ENCODE assay signal across 28 mouse cellular contexts in genomic region chr7:3460261-3460660, GRCm38 (mm10). TPM values are rescaled to one million over a fixed set of nuclear protein-coding genes. Genes with fewer than 3 reads are reported as not detected.
DNase-seq lines count a peak whose midpoint lies in the region; ATAC-seq lines count a peak whose summit lies in the region.
"Had no signal": no experiment of that assay in that cellular context is flagged by ENCODE, and none has a peak within 500 bp of the region (broad histone marks: within the 10 kb centered on the region; RNA-seq: fewer than 3 reads in every experiment).

No protein-coding gene starts in this region.

- no peaks in the 10 kb centered on the region for H3K27me3 ChIP-seq in heart, embryonic 10.5 days (ENCODE audit: insufficient read depth, poor library complexity, severe bottlenecking)
- H3K27me3 ChIP-seq: embryonic facial prominence, embryonic 13.5 days; heart, embryonic 13.5 days; stomach, embryonic 15.5 days had no signal

- H3K9me3 ChIP-seq in heart, embryonic 10.5 days: no peaks in the 10 kb centered on the region
- H3K9me3 ChIP-seq: embryonic facial prominence, embryonic 13.5 days; heart, embryonic 13.5 days; limb, embryonic 10.5 days; stomach, embryonic 15.5 days had no signal

- intact Hi-C loops in heart, postnatal 36 days (cut with DNase I): no loop called here
- intact Hi-C loops in gastrocnemius, postnatal 36 days (cut with DNase I): no loop called here

- 83% methylated on average over 8 of the region's 8 CpGs for WGBS in heart, embryonic 10.5 days

- no peaks in the 10 kb centered on the region for H3K36me3 ChIP-seq in heart, embryonic 10.5 days
- H3K36me3 ChIP-seq: embryonic facial prominence, embryonic 13.5 days; heart, embryonic 13.5 days; limb, embryonic 10.5 days; stomach, embryonic 15.5 days had no signal

- no peak overlapping the region for H3K27ac ChIP-seq in heart, embryonic 10.5 days
- H3K27ac ChIP-seq: embryonic facial prominence, embryonic 13.5 days; heart, embryonic 13.5 days; limb, embryonic 10.5 days; macrophage; stomach, embryonic 15.5 days had no signal

- ATAC-seq in monocyte, adult 5-6 weeks (replicated peaks; ENCODE audit: insufficient number of reproducible peaks, low FRiP score, low TSS enrichment, poor library complexity, severe bottlenecking): no peak

- DNase-seq in heart, embryonic 10.5 days (ENCODE audit: low spot score): peak; percentile 27
- no peak for DNase-seq in heart, postnatal 36 days
- DNase-seq in frontal cortex, adult 2 months (ENCODE audit: extremely low spot score in 1 of 2, low spot score in 1 of 2): peak; percentile 82 to 87
- DNase-seq in layer of hippocampus, postnatal 25 days (ENCODE audit: extremely low spot score in 1 of 2, low spot score in 1 of 2): peak; percentile 37 to 46
- peak; percentile 82 for DNase-seq in right cerebral cortex, postnatal 25 days
- no peak for DNase-seq in c-Kit-positive CD71-positive TER-119-positive erythroid progenitor cells, embryonic 14.5 days (ENCODE audit: low spot score)
- no peak for DNase-seq in gastrocnemius, postnatal 36 days
- DNase-seq: cerebellum, adult 18-20 months; heart, postnatal 4 days; kidney, adult 18-20 months; kidney, postnatal 14 days; lung, embryonic 14.5 days; spleen, adult 18-20 months; thymus, postnatal 14 days had no signal

- no peaks in the 10 kb centered on the region for H3K4me1 ChIP-seq in heart, embryonic 10.5 days
- H3K4me1 ChIP-seq: heart, embryonic 13.5 days; limb, embryonic 10.5 days; stomach, embryonic 15.5 days had no signal

- H3K4me3 ChIP-seq in heart, embryonic 10.5 days: no peak overlapping the region
- H3K4me3 ChIP-seq: embryonic facial prominence, embryonic 13.5 days; heart, embryonic 13.5 days; limb, embryonic 10.5 days; stomach, embryonic 15.5 days had no signal

RNA-seq across cellular contexts. Expression of gene Cacng6, which starts 36.3 kb away (rescaled TPM):
- polyA plus RNA-seq in heart, embryonic 10.5 days (2016; fragmentation: Nextera tagmentation; extraction: Ambion mirVana): 9.6 and 23.7 TPM in 2 replicates
- total RNA-seq in heart, postnatal 36 days (2021): 1 to 10 TPM; 1.3 to 1.9 TPM
- polyA plus RNA-seq in frontal cortex, adult 2 months (2012; rRNA removed): 3.9 and 4.3 TPM in 2 replicates
- total RNA-seq in layer of hippocampus, postnatal 25 days (2021): 1 to 10 TPM; 1.3 to 2.2 TPM
- 100 to 1,000 TPM in 1 of 2 experiments, 10 to 100 TPM in 1; 96.8 to 101 TPM for total RNA-seq in gastrocnemius, postnatal 36 days (2021)
- not detected in 3 replicates for total RNA-seq in monocyte, adult 5-6 weeks (2017)
- total RNA-seq: adrenal gland, adult 18-20 months; common myeloid progenitor, adult 5-6 weeks; granulocyte monocyte progenitor cell, adult 5-6 weeks; MEL had no signal
- polyA plus RNA-seq: liver, embryonic 11.5 days; lung, embryonic 14.5 days; macrophage; midbrain, embryonic 11.5 days had no signal

RNA-seq across cellular contexts. Expression of gene Tarm1, which starts 42.2 kb away (rescaled TPM):
- not detected in 2 replicates for polyA plus RNA-seq in heart, embryonic 10.5 days (2016; fragmentation: Nextera tagmentation; extraction: Ambion mirVana)
- total RNA-seq in heart, postnatal 36 days (2021): not detected
- 0.10 TPM in 1 of 2 replicates, not detected in the other for polyA plus RNA-seq in frontal cortex, adult 2 months (2012; rRNA removed)
- total RNA-seq in layer of hippocampus, postnatal 25 days (2021): not detected
- total RNA-seq in gastrocnemius, postnatal 36 days (2021): not detected
- total RNA-seq in monocyte, adult 5-6 weeks (2017): 1.3 to 1.9 TPM in 2 of 3 replicates, not detected in the other
- total RNA-seq: common myeloid progenitor, adult 5-6 weeks; heart, postnatal 4 days had no signal
- polyA plus RNA-seq: brain, embryonic 14.5 days; embryonic facial prominence, embryonic 13.5 days; heart, embryonic 13.5 days; limb, embryonic 10.5 days; liver, embryonic 11.5 days; lung, embryonic 14.5 days; midbrain, embryonic 11.5 days; neural tube, embryonic 14.5 days had no signal

Comparison
In these comparisons a context has a peak if more than half of its experiments do, and no peak if none do; other contexts are left out.
1. DNase-seq: peak in heart, embryonic 10.5 days (single experiment), frontal cortex, adult 2 months (2 of 2), layer of hippocampus, postnatal 25 days (2 of 2) and right cerebral cortex, postnatal 25 days (single experiment); none in heart, postnatal 36 days (0 of 2), c-Kit-positive CD71-positive TER-119-positive erythroid progenitor cells, embryonic 14.5 days (single experiment) and gastrocnemius, postnatal 36 days (0 of 2).
2. RNA of gene Cacng6, which starts 36.3 kb away (total RNA-seq): 96.8 to 101 TPM in gastrocnemius, postnatal 36 days; 1.3 to 2.2 TPM in layer of hippocampus, postnatal 25 days, 1.3 to 1.9 TPM in heart, postnatal 36 days and not detected in monocyte, adult 5-6 weeks; every median in the first group is over 10 times any median in the second.